Mouse (Mus musculus) embryonic facial prominence, embryonic 11.5 days (tissue): ENCODE data around the gene Gm13277. TPM values are rescaled to one million over a fixed set of nuclear protein-coding genes. Genes with fewer than 3 reads are reported as not detected.
"Not testable (repeated sequence)": the region's sequence is repeated elsewhere in the genome, so short reads cannot be mapped to it uniquely, and the experiment has no call there.

ENCODE experiments used
- ATAC-seq: fragments of 200-750 bp; cut with Nextera tagmentation; replicated peaks from 2 replicates; pipeline ENCODE4 v1.8.0; 2017; ENCODE audit warnings: low read depth; ENCODE audit not compliant: insufficient number of reproducible peaks, low FRiP score, low TSS enrichment
- DNase-seq: peaks from one replicate; pipeline ENCODE4 v3.0.0-alpha.2; 2015; ENCODE audit warnings: low spot score
- H3K27ac ChIP-seq: fragments of 300-500 bp; sonication (generic); replicated peaks from 2 replicates; pipeline ENCODE4 v1.5.1; 2014; ENCODE audit warnings: mild to moderate bottlenecking, low read depth, low read length, control low read depth
- H3K27me3 ChIP-seq: fragments of 300-500 bp; sonication (generic); 2 replicates; pipeline ENCODE4 v1.6.1; 2014; ENCODE audit warnings: mild to moderate bottlenecking, low read length, moderate library complexity, mixed read lengths; ENCODE audit not compliant: control insufficient read depth, insufficient read depth
- H3K36me3 ChIP-seq: fragments of 300-500 bp; sonication (generic); replicated peaks from 2 replicates; pipeline ENCODE4 v1.6.1; 2014; ENCODE audit warnings: low read depth, mild to moderate bottlenecking, low read length, moderate library complexity, mixed read lengths; ENCODE audit not compliant: control insufficient read depth, insufficient read depth
- H3K4me1 ChIP-seq: fragments of 300-500 bp; sonication (generic); 2 replicates; pipeline ENCODE4 v1.6.1; 2014; ENCODE audit warnings: low read length, mixed read lengths; ENCODE audit not compliant: control insufficient read depth, insufficient read depth
- H3K4me2 ChIP-seq: fragments of 300-500 bp; sonication (generic); 2 replicates; pipeline ENCODE4 v1.6.1; 2014; ENCODE audit warnings: low read depth, mild to moderate bottlenecking, control low read depth, low read length, moderate library complexity
- H3K4me3 ChIP-seq: fragments of 300-500 bp; sonication (generic); 2 replicates; pipeline ENCODE4 v1.5.1; 2014; ENCODE audit warnings: low read depth, low read length, control low read depth
- H3K9ac ChIP-seq: fragments of 300-500 bp; sonication (generic); replicated peaks from 2 replicates; pipeline ENCODE4 v1.6.1; 2014; ENCODE audit warnings: mild to moderate bottlenecking, control low read depth, low read length
- H3K9me3 ChIP-seq: fragments of 300-500 bp; sonication (generic); replicated peaks from 2 replicates; pipeline ENCODE4 v1.6.1; 2016; ENCODE audit warnings: mild to moderate bottlenecking, low read length, inconsistent platforms, mixed read lengths; ENCODE audit not compliant: control insufficient read depth
- WGBS: fragments of 180-500 bp; shearing (Covaris S2); extraction: QIAGEN DNeasy Blood & Tissue Kit; methylation state at CpG from one replicate; pipeline ENCODE4 v1.1.7; 2014; 5-methylcytosine and 5-hydroxymethylcytosine counted together
- polyA plus RNA-seq: library from polyadenylated mRNA; unstranded; fragments of >200 nt; fragmentation: Nextera tagmentation; extraction: Ambion mirVana; gene quantifications from 2 replicates; pipeline ENCODE4 v1.2.1, GENCODE M21; 2014

Gene Gm13277
- polyA plus RNA-seq, 1 experiment from 2014 or later, result not detected

- not testable (repeated sequence) for H3K36me3 ChIP-seq, H3K4me3 ChIP-seq, H3K4me2 ChIP-seq, ATAC-seq, H3K27ac ChIP-seq, DNase-seq, H3K9ac ChIP-seq, H3K9me3 ChIP-seq, H3K4me1 ChIP-seq, H3K27me3 ChIP-seq
- no CpG with 5 or more reads among the region's 28 CpGs for WGBS
Observed at GRCm38 (mm10) chr4:88791250-88791649, 2.8 kb downstream of the Gm13277 start, which contains the start of gene Gm13278. Gene Gm13278, plus strand, starts transcription at chr4:88791550.

GRCm38 (mm10) chr4:88793936-88794675, 5.7 kb downstream of the Gm13277 start, which contains the start of gene Gm13275:
Gene Gm13275, plus strand, starts transcription at chr4:88794487.
- H3K27me3 ChIP-seq, H3K36me3 ChIP-seq, ATAC-seq, H3K4me1 ChIP-seq, H3K4me2 ChIP-seq, H3K9me3 ChIP-seq, H3K27ac ChIP-seq, DNase-seq, H3K9ac ChIP-seq, H3K4me3 ChIP-seq: not testable (repeated sequence)
- 1% methylated on average over 9 of the region's 52 CpGs for WGBS

- ATAC-seq, H3K4me3 ChIP-seq, H3K9ac ChIP-seq, H3K27me3 ChIP-seq, H3K27ac ChIP-seq, H3K36me3 ChIP-seq, DNase-seq, H3K4me1 ChIP-seq, H3K4me2 ChIP-seq, H3K9me3 ChIP-seq: not testable (repeated sequence)
- WGBS, result no CpG with 5 or more reads among the region's 28 CpGs
Observed at GRCm38 (mm10) chr4:88797097-88797496, 8.7 kb downstream of the Gm13277 start, which contains the start of gene Gm13279. Gene Gm13279, plus strand, starts transcription at chr4:88797397.

GRCm38 (mm10) chr4:88799365-88799764, 10.9 kb downstream of the Gm13277 start, which contains the start of gene Gm13285:
Gene Gm13285, plus strand, starts transcription at chr4:88799665.
- H3K36me3 ChIP-seq, H3K27me3 ChIP-seq, H3K4me3 ChIP-seq, ATAC-seq, H3K4me2 ChIP-seq, H3K9ac ChIP-seq, H3K4me1 ChIP-seq, H3K27ac ChIP-seq, DNase-seq, H3K9me3 ChIP-seq: not testable (repeated sequence)
- 10% methylated on average over 3 of the region's 7 CpGs for WGBS

- H3K27ac ChIP-seq, H3K4me1 ChIP-seq, DNase-seq, H3K9me3 ChIP-seq, H3K9ac ChIP-seq, H3K27me3 ChIP-seq, ATAC-seq, H3K4me3 ChIP-seq, H3K36me3 ChIP-seq, H3K4me2 ChIP-seq: not testable (repeated sequence)
- WGBS, result no CpG with 5 or more reads among the region's 29 CpGs
Observed at GRCm38 (mm10) chr4:88802954-88803353, 14.5 kb downstream of the Gm13277 start, which contains the start of gene Gm13287. Gene Gm13287, plus strand, starts transcription at chr4:88803254.

GRCm38 (mm10) chr4:88805231-88805630, 16.8 kb downstream of the Gm13277 start, which contains the start of gene Gm13288:
Gene Gm13288, plus strand, starts transcription at chr4:88805531.
- DNase-seq, H3K36me3 ChIP-seq, H3K9ac ChIP-seq, ATAC-seq, H3K4me1 ChIP-seq, H3K27me3 ChIP-seq, H3K4me3 ChIP-seq, H3K27ac ChIP-seq, H3K4me2 ChIP-seq, H3K9me3 ChIP-seq: not testable (repeated sequence)
- no CpG with 5 or more reads among the region's 8 CpGs for WGBS

GRCm38 (mm10) chr4:88805761-88806160, 17.3 kb downstream of the Gm13277 start:
- whole genome bisulfite sequencing, result no CpG with 5 or more reads among the region's 34 CpGs
- DNase-seq, H3K9me3 ChIP-seq, H3K27me3 ChIP-seq, H3K4me3 ChIP-seq, H3K4me2 ChIP-seq, H3K9ac ChIP-seq, H3K27ac ChIP-seq, H3K4me1 ChIP-seq, ATAC-seq, H3K36me3 ChIP-seq: not testable (repeated sequence)

GRCm38 (mm10) chr4:88815928-88816327, 27.5 kb downstream of the Gm13277 start, which contains the start of gene Ifna7:
Gene Ifna7, plus strand, starts transcription at chr4:88816228.
- H3K9ac ChIP-seq, result no peak within 1 kb of the TSS
- H3K4me3 ChIP-seq, result no peak within 1 kb of the TSS
- no peak for ATAC-seq
- 68% methylated on average over 3 of the region's 3 CpGs for WGBS
- H3K27me3 ChIP-seq, result no peaks in the 10 kb centered on the region
- H3K4me2 ChIP-seq, result no peak within 1 kb of the TSS
- H3K4me1 ChIP-seq, result no peaks in the 10 kb centered on the region
- H3K36me3 ChIP-seq, result no peaks in the 10 kb centered on the region
- no peak within 1 kb of the TSS for H3K27ac ChIP-seq
- DNase-seq, result no peak
- H3K9me3 ChIP-seq, result no peaks in the 10 kb centered on the region
